Mouse (Mus musculus): ENCODE data around the gene Gm29423. TPM values are rescaled to one million over a fixed set of nuclear protein-coding genes. Genes with fewer than 3 reads are reported as not detected.
"Not testable (repeated sequence)": the region's sequence is repeated elsewhere in the genome, so short reads cannot be mapped to it uniquely, and the experiment has no call there.

Gm29423 gene
- total RNA-seq (2021), result not detected

- intact Hi-C loops (cut with DNase I); DNase-seq: not testable (repeated sequence)
Observed at GRCm38 (mm10) chrY:70303187-70303586, at the start of gene Gm29423, which contains the start of gene Gm29644. Gm29423 (minus strand) TSS chrY:70303287. Gm29644 (minus strand) TSS chrY:70303343.

- intact Hi-C loops (cut with DNase I); DNase-seq: not testable (repeated sequence)
Observed at GRCm38 (mm10) chrY:70273542-70273941, 29.5 kb downstream of the Gm29423 start, which contains the start of gene Gm21118. Gm21118 (minus strand) TSS chrY:70273642.

Other genes starting within 250 kb of the Gm29423 start
- gene Gm21118, start 29.6 kb downstream of the Gm29423 start, total RNA-seq (2021), result not detected
- not detected for gene Gm29644, start 56 bp upstream of the Gm29423 start, total RNA-seq (2021)
- gene Gm20888, start 138.6 kb upstream of the Gm29423 start, total RNA-seq (2021), result not detected